In genomic region chr17:66481295-66481694, GRCm38 (mm10) we compare ENCODE assay signal across 25 mouse cellular contexts. TPM values are rescaled to one million over a fixed set of nuclear protein-coding genes. Genes with fewer than 3 reads are reported as not detected.
DNase-seq lines count a peak whose midpoint lies in the region; ATAC-seq and TF ChIP-seq lines count a peak whose summit lies in the region.
"Had no signal": no experiment of that assay in that cellular context is flagged by ENCODE, and none has a peak within 500 bp of the region (broad histone marks: within the 10 kb centered on the region; RNA-seq: fewer than 3 reads in every experiment).

No protein-coding gene starts in this region.

- no peak overlapping the region for H3K4me2 ChIP-seq in forebrain, embryonic 12.5 days
- no peak overlapping the region for H3K4me2 ChIP-seq in forebrain, postnatal 0 days (ENCODE audit: low read depth)
- peak overlapping the region; percentile 49 for H3K4me2 ChIP-seq in midbrain, embryonic 12.5 days (replicated peaks)
- H3K4me2 ChIP-seq in midbrain, embryonic 16.5 days (ENCODE audit: low read length) = no peak overlapping the region
- H3K4me2 ChIP-seq in hindbrain, embryonic 13.5 days = no peak overlapping the region; the same call in 1 of the 2 replicates

- TF ChIP-seq CTCF in forebrain, postnatal 0 days (IDR thresholded peaks at IDR 0.05; ENCODE audit: low read depth) = no peak
- no peak for TF ChIP-seq CTCF in kidney, adult 2 months (conservative IDR thresholded peaks at IDR 0.05; ENCODE audit: insufficient read depth, insufficient read length, low read depth, low read length)

- peaks cover 14% of the 10 kb centered on the region; the same call in 1 of the 2 replicates for H3K27me3 ChIP-seq in forebrain, embryonic 12.5 days
- H3K27me3 ChIP-seq in forebrain, postnatal 0 days (ENCODE audit: insufficient read depth, low read length) = no peaks in the 10 kb centered on the region
- H3K27me3 ChIP-seq in midbrain, embryonic 12.5 days = no peaks in the 10 kb centered on the region
- no peaks in the 10 kb centered on the region for H3K27me3 ChIP-seq in midbrain, embryonic 16.5 days (ENCODE audit: control insufficient read depth, insufficient read depth, low read depth, low read length)
- H3K27me3 ChIP-seq in hindbrain, embryonic 13.5 days = no peaks in the 10 kb centered on the region
- no peaks in the 10 kb centered on the region for H3K27me3 ChIP-seq in kidney, adult 2 months (replicated peaks; ENCODE audit: control insufficient read depth, insufficient read depth, low read length)
- H3K27me3 ChIP-seq: hindbrain, embryonic 15.5 days; neural tube, embryonic 15.5 days had no signal

- no peak overlapping the region for H3K9ac ChIP-seq in forebrain, embryonic 12.5 days
- H3K9ac ChIP-seq in forebrain, postnatal 0 days = no peak overlapping the region
- H3K9ac ChIP-seq in midbrain, embryonic 12.5 days (replicated peaks) = no peak overlapping the region
- H3K9ac ChIP-seq in midbrain, embryonic 16.5 days (ENCODE audit: low read depth, low read length) = no peak overlapping the region
- H3K9ac ChIP-seq in hindbrain, embryonic 13.5 days = no peak overlapping the region
- H3K9ac ChIP-seq: heart, embryonic 12.5 days; limb, embryonic 13.5 days; liver, embryonic 12.5 days; neural tube, embryonic 15.5 days had no signal

- DNase-seq in forebrain, postnatal 0 days = no peak
- no peak for DNase-seq in kidney, adult 2 months
- no peak for DNase-seq in gastrocnemius, adult 8-10 months (ENCODE audit: low spot score in 2 of 2)
- DNase-seq: adrenal gland, postnatal 36 days; cerebellum, adult 9-10 months; gastrocnemius, postnatal 25 days; heart, adult 18-20 months; heart, postnatal 10 days; kidney, postnatal 4 days; lung, adult 18-20 months; lung, postnatal 10 days; right cerebral cortex, adult 18-20 months; thymus, adult 18-20 months; thymus, postnatal 4 days had no signal

- H3K9me3 ChIP-seq in forebrain, embryonic 12.5 days = no peaks in the 10 kb centered on the region
- H3K9me3 ChIP-seq in forebrain, postnatal 0 days (ENCODE audit: low read length) = no peaks in the 10 kb centered on the region
- no peaks in the 10 kb centered on the region for H3K9me3 ChIP-seq in midbrain, embryonic 12.5 days
- H3K9me3 ChIP-seq in midbrain, embryonic 16.5 days (replicated peaks; ENCODE audit: control insufficient read depth, low read length, poor library complexity, severe bottlenecking) = no peaks in the 10 kb centered on the region
- H3K9me3 ChIP-seq in hindbrain, embryonic 13.5 days = no peaks in the 10 kb centered on the region
- H3K9me3 ChIP-seq: heart, embryonic 12.5 days; hindbrain, embryonic 15.5 days; limb, embryonic 13.5 days; liver, embryonic 12.5 days; neural tube, embryonic 15.5 days had no signal

- no peak for TF ChIP-seq POLR2A in kidney, adult 2 months (IDR thresholded peaks at IDR 0.05; ENCODE audit: low read depth, low read length)

- no peak overlapping the region for H3K4me3 ChIP-seq in forebrain, embryonic 12.5 days (replicated peaks)
- no peak overlapping the region for H3K4me3 ChIP-seq in forebrain, postnatal 0 days (ENCODE audit: low read depth, low read length)
- H3K4me3 ChIP-seq in midbrain, embryonic 12.5 days = no peak overlapping the region
- no peak overlapping the region for H3K4me3 ChIP-seq in midbrain, embryonic 16.5 days (ENCODE audit: low read depth, low read length)
- H3K4me3 ChIP-seq in hindbrain, embryonic 13.5 days = no peak overlapping the region
- no peak overlapping the region for H3K4me3 ChIP-seq in kidney, adult 2 months (ENCODE audit: insufficient read depth, low read depth, low read length)
- H3K4me3 ChIP-seq: heart, embryonic 12.5 days; hindbrain, embryonic 15.5 days; limb, embryonic 13.5 days; liver, embryonic 12.5 days; neural tube, embryonic 15.5 days had no signal

- no peak for ATAC-seq in forebrain, embryonic 12.5 days (ENCODE audit: low FRiP score)
- ATAC-seq in forebrain, postnatal 0 days = no peak
- ATAC-seq in midbrain, embryonic 12.5 days (ENCODE audit: low FRiP score, low read depth) = no peak
- ATAC-seq in midbrain, embryonic 16.5 days = no peak
- ATAC-seq in hindbrain, embryonic 13.5 days (ENCODE audit: low FRiP score) = no peak
- ATAC-seq: CD4-positive, CD25-positive, alpha-beta regulatory T cell, adult 4 months; intestine, embryonic 16.5 days; liver, embryonic 12.5 days had no signal

- H3K36me3 ChIP-seq in forebrain, embryonic 12.5 days (replicated peaks) = no peaks in the 10 kb centered on the region
- no peaks in the 10 kb centered on the region for H3K36me3 ChIP-seq in forebrain, postnatal 0 days (ENCODE audit: insufficient read depth)
- H3K36me3 ChIP-seq in midbrain, embryonic 12.5 days = no peaks in the 10 kb centered on the region
- no peaks in the 10 kb centered on the region for H3K36me3 ChIP-seq in midbrain, embryonic 16.5 days (ENCODE audit: control insufficient read depth, insufficient read depth, low read length)
- no peaks in the 10 kb centered on the region for H3K36me3 ChIP-seq in hindbrain, embryonic 13.5 days
- H3K36me3 ChIP-seq in kidney, adult 2 months (ENCODE audit: control insufficient read depth, insufficient read depth, low read length) = no peaks in the 10 kb centered on the region
- H3K36me3 ChIP-seq: heart, embryonic 12.5 days; hindbrain, embryonic 15.5 days; limb, embryonic 13.5 days; liver, embryonic 12.5 days; neural tube, embryonic 15.5 days had no signal

- H3K4me1 ChIP-seq in forebrain, embryonic 12.5 days = peaks cover 47% of the 10 kb centered on the region
- peaks cover 8% of the 10 kb centered on the region; the same call in 1 of the 2 replicates for H3K4me1 ChIP-seq in forebrain, postnatal 0 days (ENCODE audit: insufficient read depth)
- H3K4me1 ChIP-seq in midbrain, embryonic 12.5 days = peaks cover 36% of the 10 kb centered on the region
- peaks cover 11% of the 10 kb centered on the region for H3K4me1 ChIP-seq in midbrain, embryonic 16.5 days (ENCODE audit: control insufficient read depth, insufficient read depth, low read length)
- H3K4me1 ChIP-seq in hindbrain, embryonic 13.5 days (replicated peaks) = peaks cover 34% of the 10 kb centered on the region
- H3K4me1 ChIP-seq in kidney, adult 2 months (ENCODE audit: control insufficient read depth, insufficient read depth, low read length) = no peaks in the 10 kb centered on the region

- H3K27ac ChIP-seq in forebrain, embryonic 12.5 days = peak overlapping the region; percentile 93; the same call in 1 of the 2 replicates
- no peak overlapping the region for H3K27ac ChIP-seq in forebrain, postnatal 0 days (ENCODE audit: low read depth, low read length)
- peak overlapping the region; percentile 98 for H3K27ac ChIP-seq in midbrain, embryonic 12.5 days (replicated peaks)
- H3K27ac ChIP-seq in midbrain, embryonic 16.5 days (ENCODE audit: low read length) = no peak overlapping the region
- peak overlapping the region; percentile 86; the same call in 1 of the 2 replicates for H3K27ac ChIP-seq in hindbrain, embryonic 13.5 days
- H3K27ac ChIP-seq in kidney, adult 2 months (ENCODE audit: insufficient read depth, low read depth, low read length) = no peak overlapping the region
- H3K27ac ChIP-seq: hindbrain, embryonic 15.5 days; limb, embryonic 13.5 days; liver, embryonic 12.5 days; neural tube, embryonic 15.5 days had no signal

- WGBS in forebrain, embryonic 12.5 days = 70% methylated on average over 5 of the region's 5 CpGs
- WGBS in forebrain, postnatal 0 days = 71% methylated on average over 4 of the region's 5 CpGs
- whole genome bisulfite sequencing in midbrain, embryonic 12.5 days = 65% methylated on average over 5 of the region's 5 CpGs
- WGBS in midbrain, embryonic 16.5 days = 63% methylated on average over 4 of the region's 5 CpGs
- WGBS in hindbrain, embryonic 13.5 days = 66% methylated on average over 5 of the region's 5 CpGs
- WGBS in kidney, adult 2 months = 84% methylated on average over 5 of the region's 5 CpGs

RNA-seq across cellular contexts. Expression of gene Mtcl1, which starts 31.7 kb away (rescaled TPM):
- polyA plus RNA-seq in forebrain, embryonic 12.5 days (2016; fragmentation: Nextera tagmentation; extraction: Ambion mirVana) = 43.0 and 49.3 TPM in 2 replicates
- total RNA-seq in forebrain, postnatal 0 days (2014; rRNA removed) = 21.4 and 25.7 TPM in 2 replicates
- 6.7 and 8.5 TPM in 2 replicates for polyA plus RNA-seq in forebrain, postnatal 0 days (2015; fragmentation: Nextera tagmentation; extraction: Ambion mirVana)
- 72.5 and 91.2 TPM in 2 replicates for polyA plus RNA-seq in midbrain, embryonic 12.5 days (2016; fragmentation: Nextera tagmentation; extraction: Ambion mirVana)
- polyA plus RNA-seq in midbrain, embryonic 16.5 days (2015; fragmentation: Nextera tagmentation; extraction: Ambion mirVana) = 29.4 and 34.7 TPM in 2 replicates
- polyA plus RNA-seq in hindbrain, embryonic 13.5 days (2015; fragmentation: Nextera tagmentation; extraction: Ambion mirVana) = 50.9 TPM in 2 replicates
- polyA plus RNA-seq in kidney, adult 2 months (2012; rRNA removed) = 3.5 and 4.4 TPM in 2 replicates
- 10 to 100 TPM in 1 of 4 experiments, 1 to 10 TPM in 3; 4.8 to 10.0 (median 5.6) TPM for total RNA-seq in gastrocnemius, adult 8-10 months (2022)

RNA-seq across cellular contexts. Expression of gene Rab12, which starts 38.2 kb away (rescaled TPM):
- polyA plus RNA-seq in forebrain, embryonic 12.5 days (2016; fragmentation: Nextera tagmentation; extraction: Ambion mirVana) = 51.6 and 56.5 TPM in 2 replicates
- 132 and 148 TPM in 2 replicates for total RNA-seq in forebrain, postnatal 0 days (2014; rRNA removed)
- polyA plus RNA-seq in forebrain, postnatal 0 days (2015; fragmentation: Nextera tagmentation; extraction: Ambion mirVana) = 86.4 and 94.5 TPM in 2 replicates
- polyA plus RNA-seq in midbrain, embryonic 12.5 days (2016; fragmentation: Nextera tagmentation; extraction: Ambion mirVana) = 51.0 and 53.1 TPM in 2 replicates
- 76.7 and 80.1 TPM in 2 replicates for polyA plus RNA-seq in midbrain, embryonic 16.5 days (2015; fragmentation: Nextera tagmentation; extraction: Ambion mirVana)
- polyA plus RNA-seq in hindbrain, embryonic 13.5 days (2015; fragmentation: Nextera tagmentation; extraction: Ambion mirVana) = 60.7 and 66.5 TPM in 2 replicates
- 22.9 and 24.9 TPM in 2 replicates for polyA plus RNA-seq in kidney, adult 2 months (2012; rRNA removed)
- 100 to 1,000 TPM; 189 to 250 (median 241) TPM for total RNA-seq in gastrocnemius, adult 8-10 months (2022)

Comparison
In these comparisons a context has a peak if more than half of its experiments do, and no peak if none do; other contexts are left out.
1. H3K27ac ChIP-seq: peak in forebrain, embryonic 12.5 days (single experiment), midbrain, embryonic 12.5 days (single experiment) and hindbrain, embryonic 13.5 days (single experiment); none in forebrain, postnatal 0 days (single experiment), midbrain, embryonic 16.5 days (single experiment) and kidney, adult 2 months (single experiment).